Mouse (Mus musculus) ovary, adult 10 weeks (tissue): ENCODE data around the gene Mrps9. TPM values are rescaled to one million over a fixed set of nuclear protein-coding genes. Genes with fewer than 3 reads are reported as not detected.

ENCODE experiments used
- polyA plus RNA-seq: library from polyadenylated mRNA; stranded (reverse); fragments of 350-450 nt; fragmentation: Illumina TruSeq; extraction: RNeasy Lipid Tissue Mini Kit (QIAGEN cat#74804); gene quantifications from one replicate; pipeline ENCODE4 v1.2.3, GENCODE M21; 2014

Gene Mrps9
- 48.4 TPM for polyA plus RNA-seq

GRCm38 (mm10) chr1:42850663-42851397, at the start of gene Mrps9:
Gene Mrps9 (plus strand): TSS chr1:42851233.

GRCm38 (mm10) chr1:42952734-42953481, 101.9 kb downstream of the Mrps9 start, which contains the start of gene Gpr45:
Gene Gpr45 (plus strand): TSS chr1:42952872.

Other genes starting within 250 kb of the Mrps9 start
- not detected for gene Pou3f3, start 155.5 kb upstream of the Mrps9 start, polyA plus RNA-seq
- gene Gpr45, start 101.6 kb downstream of the Mrps9 start, polyA plus RNA-seq = 0.51 TPM
- 11.6 TPM for gene Tgfbrap1, start 247.4 kb downstream of the Mrps9 start, polyA plus RNA-seq
- 63.1 TPM for gene AI597479, start 247.5 kb downstream of the Mrps9 start, polyA plus RNA-seq